Mouse (Mus musculus) forebrain, embryonic 12.5 days (tissue): ENCODE results near the gene Slc7a11. TPM values are rescaled to one million over a fixed set of nuclear protein-coding genes. Genes with fewer than 3 reads are reported as not detected.

Experiments used
- ATAC-seq: fragments of 200-750 bp; cut with Nextera tagmentation; 2 replicates; pipeline ENCODE4 v1.8.0; 2017; ENCODE audit warnings: moderate TSS enrichment; ENCODE audit not compliant: low FRiP score
- H3K27ac ChIP-seq: fragments of 300-500 bp; sonication (generic); 2 replicates; pipeline ENCODE4 v1.5.1; 2016; ENCODE audit warnings: mild to moderate bottlenecking
- H3K27me3 ChIP-seq: fragments of 300-500 bp; sonication (generic); 2 replicates; pipeline ENCODE4 v1.6.1; 2016; ENCODE audit warnings: mild to moderate bottlenecking
- H3K36me3 ChIP-seq: fragments of 300-500 bp; sonication (generic); replicated peaks from 2 replicates; pipeline ENCODE4 v1.6.1; 2016; ENCODE audit warnings: mild to moderate bottlenecking
- H3K4me1 ChIP-seq: fragments of 300-500 bp; sonication (generic); 2 replicates; pipeline ENCODE4 v1.6.1; 2016
- H3K4me2 ChIP-seq: fragments of 300-500 bp; sonication (generic); 2 replicates; pipeline ENCODE4 v1.6.1; 2016; ENCODE audit warnings: mild to moderate bottlenecking, moderate library complexity
- H3K4me3 ChIP-seq: fragments of 300-500 bp; sonication (generic); replicated peaks from 2 replicates; pipeline ENCODE4 v1.5.1; 2016; ENCODE audit warnings: mild to moderate bottlenecking
- H3K9ac ChIP-seq: fragments of 300-500 bp; sonication (generic); 2 replicates; pipeline ENCODE4 v1.6.1; 2016; ENCODE audit warnings: mild to moderate bottlenecking
- H3K9me3 ChIP-seq: fragments of 300-500 bp; sonication (generic); 2 replicates; pipeline ENCODE4 v1.6.1; 2016
- WGBS: fragments of 180-500 bp; shearing (Covaris S2); methylation state at CpG from one replicate; pipeline ENCODE4 v1.1.7; 2016; 5-methylcytosine and 5-hydroxymethylcytosine counted together
- polyA plus RNA-seq: library from polyadenylated mRNA; unstranded; fragments of >200 nt; fragmentation: Nextera tagmentation; extraction: Ambion mirVana; gene quantifications from 2 replicates; pipeline ENCODE4 v1.2.1, GENCODE M21; 2016

The Slc7a11 gene
- polyA plus RNA-seq, 1 experiment from 2014 or later: 2.3 TPM

GRCm38 (mm10) chr3:50296956-50297355, 146.5 kb downstream of the Slc7a11 start:
- H3K9ac ChIP-seq: no peak overlapping the region
- no peaks in the 10 kb centered on the region for H3K27me3 ChIP-seq
- H3K4me3 ChIP-seq: no peak overlapping the region
- no peak overlapping the region for H3K27ac ChIP-seq
- peaks cover 12% of the 10 kb centered on the region for H3K4me1 ChIP-seq
- 84% methylated on average over 10 of the region's 10 CpGs for WGBS
- no peaks in the 10 kb centered on the region for H3K36me3 ChIP-seq
- ATAC-seq: no peak
- no peak overlapping the region for H3K4me2 ChIP-seq
- H3K9me3 ChIP-seq: no peaks in the 10 kb centered on the region

GRCm38 (mm10) chr3:50275023-50275422, 168.4 kb downstream of the Slc7a11 start:
- H3K4me1 ChIP-seq: no peaks in the 10 kb centered on the region
- H3K27ac ChIP-seq: no peak overlapping the region
- 67% methylated on average over 2 of the region's 2 CpGs for WGBS
- no peaks in the 10 kb centered on the region for H3K27me3 ChIP-seq
- H3K9ac ChIP-seq: no peak overlapping the region
- no peaks in the 10 kb centered on the region for H3K9me3 ChIP-seq
- H3K4me2 ChIP-seq: no peak overlapping the region
- no peak overlapping the region for H3K4me3 ChIP-seq
- H3K36me3 ChIP-seq: no peaks in the 10 kb centered on the region
- ATAC-seq: no peak

GRCm38 (mm10) chr3:50272222-50272621, 171.2 kb downstream of the Slc7a11 start:
- no peak overlapping the region for H3K4me3 ChIP-seq
- H3K27me3 ChIP-seq: no peaks in the 10 kb centered on the region
- H3K4me1 ChIP-seq: no peaks in the 10 kb centered on the region
- no peak overlapping the region for H3K27ac ChIP-seq
- ATAC-seq: no peak
- H3K9ac ChIP-seq: no peak overlapping the region
- H3K4me2 ChIP-seq: no peak overlapping the region
- H3K9me3 ChIP-seq: no peaks in the 10 kb centered on the region
- H3K36me3 ChIP-seq: no peaks in the 10 kb centered on the region

GRCm38 (mm10) chr3:50269680-50270079, 173.7 kb downstream of the Slc7a11 start:
- Histone ChIP-seq H3K4me2 (no peak overlapping the region), H3K4me3 (no peak overlapping the region), H3K9ac (no peak overlapping the region), H3K27me3 (no peaks in the 10 kb centered on the region), H3K27ac (no peak overlapping the region), H3K9me3 (no peaks in the 10 kb centered on the region), H3K4me1 (no peaks in the 10 kb centered on the region), H3K36me3 (no peaks in the 10 kb centered on the region)
- ATAC-seq: no peak
- 76% methylated on average over 4 of the region's 4 CpGs for WGBS

- H3K4me1 ChIP-seq: peaks cover 7% of the 10 kb centered on the region
- no peaks in the 10 kb centered on the region for H3K36me3 ChIP-seq
- WGBS: 51% methylated on average over 2 of the region's 2 CpGs
- H3K4me3 ChIP-seq: no peak overlapping the region
- H3K4me2 ChIP-seq: no peak overlapping the region
- no peak for ATAC-seq
- H3K27ac ChIP-seq: no peak overlapping the region
- no peak overlapping the region for H3K9ac ChIP-seq
- H3K9me3 ChIP-seq: no peaks in the 10 kb centered on the region
- H3K27me3 ChIP-seq: no peaks in the 10 kb centered on the region
These were observed 180.8 kb downstream of the Slc7a11 start for GRCm38 (mm10) chr3:50262547-50263087.

- H3K4me2 ChIP-seq: no peak overlapping the region
- WGBS: 73% methylated on average over 2 of the region's 2 CpGs
- H3K27me3 ChIP-seq: no peaks in the 10 kb centered on the region
- H3K36me3 ChIP-seq: no peaks in the 10 kb centered on the region
- ATAC-seq: no peak
- H3K4me1 ChIP-seq: peaks cover 7% of the 10 kb centered on the region
- H3K4me3 ChIP-seq: no peak overlapping the region
- no peak overlapping the region for H3K27ac ChIP-seq
- no peaks in the 10 kb centered on the region for H3K9me3 ChIP-seq
- no peak overlapping the region for H3K9ac ChIP-seq
These were observed 181.3 kb downstream of the Slc7a11 start for GRCm38 (mm10) chr3:50262066-50262465.

GRCm38 (mm10) chr3:50260667-50261066, 182.7 kb downstream of the Slc7a11 start:
- H3K9ac ChIP-seq: no peak overlapping the region
- no peak overlapping the region for H3K4me3 ChIP-seq
- H3K36me3 ChIP-seq: no peaks in the 10 kb centered on the region
- peaks cover 7% of the 10 kb centered on the region for H3K4me1 ChIP-seq
- H3K9me3 ChIP-seq: no peaks in the 10 kb centered on the region
- H3K27me3 ChIP-seq: no peaks in the 10 kb centered on the region
- no peak overlapping the region for H3K27ac ChIP-seq
- no peak overlapping the region for H3K4me2 ChIP-seq
- no peak for ATAC-seq
- WGBS: 92% methylated on average over 1 of the region's 1 CpGs

- Histone ChIP-seq H3K27me3 (no peaks in the 10 kb centered on the region), H3K36me3 (no peaks in the 10 kb centered on the region)
- 88% methylated on average over 4 of the region's 4 CpGs for WGBS
These were observed 184.6 kb downstream of the Slc7a11 start for GRCm38 (mm10) chr3:50258852-50259251.

GRCm38 (mm10) chr3:50249598-50250300, 193.7 kb downstream of the Slc7a11 start:
- 85% methylated on average over 6 of the region's 6 CpGs for WGBS
- Histone ChIP-seq H3K36me3 (no peaks in the 10 kb centered on the region), H3K27me3 (no peaks in the 10 kb centered on the region), H3K9ac (no peak overlapping the region), H3K27ac (no peak overlapping the region), H3K4me3 (no peak overlapping the region), H3K4me2 (no peak overlapping the region), H3K9me3 (no peaks in the 10 kb centered on the region), H3K4me1 (no peaks in the 10 kb centered on the region)
- no peak for ATAC-seq

More at GRCm38 (mm10) chr3:50258852-50259251, 184.6 kb downstream of the Slc7a11 start:
- Histone ChIP-seq H3K4me2 (no peak overlapping the region), H3K4me1 (peaks cover 7% of the 10 kb centered on the region), H3K9ac (no peak overlapping the region), H3K4me3 (no peak overlapping the region), H3K27ac (no peak overlapping the region), H3K9me3 (no peaks in the 10 kb centered on the region)
- no peak for ATAC-seq

GRCm38 (mm10) chr3:50235990-50236389, 207.4 kb downstream of the Slc7a11 start:
- no peak overlapping the region for H3K4me2 ChIP-seq
- WGBS: 87% methylated on average over 3 of the region's 3 CpGs
- no peak overlapping the region for H3K4me3 ChIP-seq
- no peaks in the 10 kb centered on the region for H3K4me1 ChIP-seq
- H3K9me3 ChIP-seq: no peaks in the 10 kb centered on the region
- ATAC-seq: no peak
- H3K27ac ChIP-seq: no peak overlapping the region
- no peaks in the 10 kb centered on the region for H3K27me3 ChIP-seq
- no peaks in the 10 kb centered on the region for H3K36me3 ChIP-seq
- H3K9ac ChIP-seq: no peak overlapping the region

GRCm38 (mm10) chr3:50233144-50233543, 210.3 kb downstream of the Slc7a11 start:
- Histone ChIP-seq H3K27me3 (no peaks in the 10 kb centered on the region), H3K36me3 (no peaks in the 10 kb centered on the region), H3K27ac (no peak overlapping the region), H3K4me2 (no peak overlapping the region), H3K9ac (no peak overlapping the region), H3K4me1 (no peaks in the 10 kb centered on the region), H3K4me3 (no peak overlapping the region), H3K9me3 (no peaks in the 10 kb centered on the region)
- ATAC-seq: no peak
- WGBS: 53% methylated on average over 5 of the region's 5 CpGs

GRCm38 (mm10) chr3:50224390-50225114, 218.9 kb downstream of the Slc7a11 start:
- Histone ChIP-seq H3K4me1 (no peaks in the 10 kb centered on the region), H3K4me3 (no peak overlapping the region), H3K27ac (no peak overlapping the region), H3K36me3 (no peaks in the 10 kb centered on the region), H3K9ac (no peak overlapping the region), H3K4me2 (no peak overlapping the region), H3K9me3 (no peaks in the 10 kb centered on the region), H3K27me3 (no peaks in the 10 kb centered on the region)
- ATAC-seq: no peak
- WGBS: 91% methylated on average over 2 of the region's 2 CpGs

GRCm38 (mm10) chr3:50220454-50220853, 223.0 kb downstream of the Slc7a11 start:
- H3K4me2 ChIP-seq: no peak overlapping the region
- no peak overlapping the region for H3K4me3 ChIP-seq
- no peaks in the 10 kb centered on the region for H3K4me1 ChIP-seq
- H3K9ac ChIP-seq: no peak overlapping the region
- no peak for ATAC-seq
- H3K9me3 ChIP-seq: no peaks in the 10 kb centered on the region
- no peaks in the 10 kb centered on the region for H3K27me3 ChIP-seq
- WGBS: 75% methylated on average over 2 of the region's 2 CpGs
- no peaks in the 10 kb centered on the region for H3K36me3 ChIP-seq
- no peak overlapping the region for H3K27ac ChIP-seq
